Mouse (Mus musculus) cortical plate, adult 2 months (tissue): Measurements from ENCODE around the gene Kdm4d.

Experiments
- CTCF ChIP-seq: fragments of 200-500 bp; IDR thresholded peaks from 2 replicates; pipeline ENCODE4 v1.5.1; 2011; ENCODE audit warnings: mild to moderate bottlenecking, control low read depth, low read length; ENCODE audit not compliant: insufficient read depth; ENCODE audit errors: extremely low read depth
- POLR2A ChIP-seq: fragments of 200-500 bp; IDR thresholded peaks from 2 replicates; pipeline ENCODE4 v1.6.1; 2011; ENCODE audit warnings: mild to moderate bottlenecking, low read length, control low read depth; ENCODE audit not compliant: insufficient read depth; ENCODE audit errors: extremely low read depth

DNA sequence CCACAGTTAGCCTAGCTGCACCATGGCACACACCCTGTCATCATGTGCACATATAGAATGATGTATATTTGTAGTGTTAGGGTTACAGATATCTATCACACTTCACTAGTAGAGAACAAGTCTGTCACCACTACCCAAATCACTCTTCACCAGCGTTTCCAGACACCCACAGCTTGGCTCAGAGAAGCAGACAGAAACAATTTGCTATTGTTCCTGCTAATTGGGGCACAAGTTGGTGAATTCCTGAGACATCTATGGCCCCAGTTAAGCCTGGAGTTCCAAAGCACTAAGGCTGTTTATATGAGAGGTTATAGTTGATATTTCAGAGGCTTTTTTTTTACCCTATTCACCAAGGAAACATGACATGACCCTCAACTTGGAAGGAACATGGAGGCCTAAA is 17.0 kb upstream of the Kdm4d start:
- TF ChIP-seq POLR2A (no peak), CTCF (no peak)
